Mouse (Mus musculus) stomach, postnatal 0 days (tissue): ENCODE measurements around the gene Sod1.

Source experiments
- CTCF ChIP-seq: IDR thresholded peaks from 2 replicates; pipeline ENCODE4 v1.5.1; 2016; ENCODE audit warnings: antibody characterized with exemption, low read depth, mild to moderate bottlenecking, moderate library complexity
- EP300 ChIP-seq: optimal IDR thresholded peaks from 2 replicates; pipeline ENCODE3; 2016; ENCODE audit warnings: antibody characterized with exemption

DNA sequence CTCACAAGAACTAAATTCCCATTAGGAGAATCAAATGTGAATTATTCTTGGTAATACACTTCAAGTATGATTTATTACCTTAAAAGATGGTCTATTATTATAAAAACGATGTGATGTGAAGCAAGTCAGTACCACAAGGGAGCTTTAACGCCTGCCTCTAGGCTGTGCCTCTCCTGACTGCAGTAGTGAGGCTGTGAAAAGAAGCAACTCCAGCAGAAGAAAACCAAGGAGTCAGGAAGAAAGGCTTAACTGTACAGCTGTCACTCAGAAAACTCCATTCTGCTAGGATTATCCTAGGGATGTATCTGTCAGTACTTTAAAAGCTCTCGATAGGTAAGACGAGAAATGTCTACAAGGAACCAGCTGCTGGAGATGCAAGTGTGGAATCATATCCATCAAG lies 21.3 kb downstream of the Sod1 start:
- TF ChIP-seq EP300 (no peak), CTCF (no peak)
